Mouse (Mus musculus) stomach, adult 2 months (tissue): ENCODE results near the gene Hebp2. TPM values are rescaled to one million over a fixed set of nuclear protein-coding genes. Genes with fewer than 3 reads are reported as not detected.

Source experiments
- polyA plus RNA-seq: library from polyadenylated mRNA; depleted of rRNA; stranded (reverse); fragments of >200 nt; gene quantifications from 2 replicates; pipeline ENCODE4 v1.2.3, GENCODE M21; 2012; rRNA removed

The Hebp2 gene
- polyA plus RNA-seq = 5.0 and 6.8 TPM in 2 replicates

GRCm38 (mm10) chr10:18545813-18546235 is at the start of gene Hebp2:
TSS of gene Hebp2 (minus strand) at chr10:18546076.

Other genes with a start within 250 kb of the Hebp2 start
- 2.6 and 2.9 TPM in 2 replicates for gene Nhsl1, start 227.1 kb downstream of the Hebp2 start, polyA plus RNA-seq
- gene Arfgef3, start 197.9 kb upstream of the Hebp2 start, polyA plus RNA-seq = 1.9 and 3.2 TPM in 2 replicates
- gene Gm4922, start 240.7 kb upstream of the Hebp2 start, polyA plus RNA-seq = not detected in 2 replicates